Mouse (Mus musculus): ENCODE data around the gene Ncoa7. TPM values are rescaled to one million over a fixed set of nuclear protein-coding genes. Genes with fewer than 3 reads are reported as not detected.

Ncoa7 gene
- 6.2 and 6.6 TPM in 2 replicates for polyA plus RNA-seq (2015; fragmentation: Nextera tagmentation; extraction: Ambion mirVana)

GRCm38 (mm10) chr10:30802681-30803586, at the start of gene Ncoa7:
Ncoa7 (minus strand) TSS chr10:30803326.

GRCm38 (mm10) chr10:30842643-30843437, 39.7 kb upstream of the Ncoa7 start, which contains the start of gene Hey2:
Hey2 (minus strand) TSS chr10:30842801.

GRCm38 (mm10) chr10:30629513-30629912, 173.6 kb downstream of the Ncoa7 start, which contains the start of gene Hint3:
Hint3 (minus strand) TSS chr10:30629632.

GRCm38 (mm10) chr10:30600542-30600966, 202.6 kb downstream of the Ncoa7 start, which contains the start of gene Trmt11:
Trmt11 (minus strand) TSS chr10:30600749.

Other genes with a start within 250 kb of the Ncoa7 start
- gene Trmt11, start 202.6 kb downstream of the Ncoa7 start, polyA plus RNA-seq (2015; fragmentation: Nextera tagmentation; extraction: Ambion mirVana), result 12.1 and 12.6 TPM in 2 replicates
- 35.7 and 50.6 TPM in 2 replicates for gene Hint3, start 173.7 kb downstream of the Ncoa7 start, polyA plus RNA-seq (2015; fragmentation: Nextera tagmentation; extraction: Ambion mirVana)
- 0.81 and 1.0 TPM in 2 replicates for gene Hey2, start 39.5 kb upstream of the Ncoa7 start, polyA plus RNA-seq (2015; fragmentation: Nextera tagmentation; extraction: Ambion mirVana)

Data from urinary bladder, postnatal 0 days (tissue).